Mouse (Mus musculus): ENCODE results near the gene Slitrk5.
A peak's percentile ranks its signal among the peaks of the same experiment; 100 is the strongest.
"Not testable (repeated sequence)": the region's sequence is repeated elsewhere in the genome, so short reads cannot be mapped to it uniquely, and the experiment has no call there.

Slitrk5 gene

DNA sequence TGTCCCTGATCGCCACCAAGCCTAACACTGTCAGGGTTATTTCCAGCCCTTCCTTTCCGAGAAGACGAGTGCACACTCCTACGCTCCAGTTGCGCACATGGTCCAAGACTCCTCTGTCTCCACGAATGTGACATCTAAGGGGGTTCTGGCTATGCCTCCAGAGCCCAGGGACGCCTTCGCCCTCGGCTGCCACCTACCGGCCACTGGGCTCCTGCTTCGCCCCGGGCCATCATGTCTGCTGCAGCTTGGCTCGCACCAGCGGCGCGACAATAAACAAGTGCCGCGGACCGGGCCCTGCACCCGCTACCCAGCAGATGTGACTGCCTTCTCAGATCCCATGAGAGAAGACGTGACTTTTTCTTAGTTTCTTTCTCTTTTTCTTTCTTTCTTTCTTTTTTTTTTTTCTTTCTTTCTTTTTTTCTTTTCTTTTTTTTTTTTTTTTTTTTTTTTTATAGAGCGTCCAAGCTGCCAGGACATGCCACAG, at the start of gene Slitrk5:
TSS of gene Slitrk5 (plus strand) at position 434 of the 484 bp plus-strand sequence.
- peak; percentile 65 to 88 for DNase-seq (ENCODE audit: inconsistent age in 2 of 2, low spot score in 1 of 2)

DNA sequence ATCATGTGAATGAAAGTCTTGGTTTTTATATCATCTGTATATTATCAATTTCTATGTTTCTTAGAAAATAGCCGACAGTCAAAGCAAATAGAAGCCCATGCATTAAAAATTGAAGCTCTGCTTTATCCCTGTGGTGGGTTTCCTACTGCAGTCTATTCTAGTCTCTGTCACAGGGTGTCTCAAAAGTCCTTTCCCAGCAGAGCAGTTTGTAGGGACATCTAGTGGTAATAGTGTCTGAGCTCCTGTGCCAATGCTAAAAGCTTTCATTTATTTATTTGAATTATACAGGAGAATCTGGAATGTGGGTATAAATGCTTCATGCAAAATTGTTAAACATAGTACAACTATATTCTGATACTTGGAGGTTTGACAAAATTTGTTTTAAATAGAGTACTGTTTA, 2.0 kb upstream of the Slitrk5 start:
- no peak for DNase-seq (ENCODE audit: inconsistent age in 2 of 2, low spot score in 1 of 2)

DNA sequence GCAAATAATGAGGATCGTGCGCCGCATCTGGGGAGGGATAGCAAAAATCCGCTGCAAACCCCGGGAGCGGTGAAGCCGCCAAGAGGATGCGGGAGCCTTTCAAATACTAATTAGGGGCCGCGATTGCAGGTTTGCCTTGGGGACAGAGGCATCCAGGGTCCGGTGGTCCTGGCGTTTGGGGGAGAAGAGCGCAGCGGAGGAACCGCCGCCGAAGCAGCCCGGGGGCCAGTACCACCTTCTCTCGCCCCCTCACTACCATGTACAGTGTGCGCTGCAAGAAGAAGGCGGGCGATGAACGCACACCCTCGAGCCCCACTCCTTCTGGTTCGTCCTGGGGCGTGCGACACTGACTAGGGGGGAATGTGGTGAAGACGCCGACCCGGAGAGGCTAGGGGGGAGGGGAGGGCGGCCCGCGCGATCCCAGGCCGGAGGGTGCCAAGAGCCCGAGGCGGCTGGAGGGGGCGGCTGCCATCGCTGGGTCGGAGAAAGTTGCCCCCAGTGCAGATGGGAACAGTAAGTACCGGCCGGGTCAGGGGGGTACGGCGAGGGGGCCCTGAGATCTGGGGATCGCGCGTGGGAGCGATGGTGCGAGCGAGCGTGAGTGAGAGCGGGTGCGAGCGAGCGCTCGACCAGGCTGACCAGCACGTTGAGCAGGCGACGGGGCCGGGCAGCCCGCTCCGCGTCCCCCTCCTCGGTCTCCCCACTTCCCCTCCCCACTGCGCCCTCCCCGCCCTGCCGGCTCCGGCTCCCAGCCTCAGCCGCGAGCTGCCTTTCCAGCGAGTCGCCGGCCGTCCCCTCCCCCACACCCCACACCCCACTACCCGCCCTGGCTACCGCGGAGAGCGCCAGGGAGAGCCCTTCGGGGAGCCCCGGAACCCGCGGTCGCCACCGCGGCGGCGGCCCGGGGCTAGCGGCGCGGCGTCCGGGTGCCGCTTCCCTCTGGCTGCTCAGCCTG, 591 bp downstream of the Slitrk5 start:
- peak in 1 of 2 experiments; percentile 58 for DNase-seq (ENCODE audit: inconsistent age in 2 of 2, low spot score in 1 of 2)

DNA sequence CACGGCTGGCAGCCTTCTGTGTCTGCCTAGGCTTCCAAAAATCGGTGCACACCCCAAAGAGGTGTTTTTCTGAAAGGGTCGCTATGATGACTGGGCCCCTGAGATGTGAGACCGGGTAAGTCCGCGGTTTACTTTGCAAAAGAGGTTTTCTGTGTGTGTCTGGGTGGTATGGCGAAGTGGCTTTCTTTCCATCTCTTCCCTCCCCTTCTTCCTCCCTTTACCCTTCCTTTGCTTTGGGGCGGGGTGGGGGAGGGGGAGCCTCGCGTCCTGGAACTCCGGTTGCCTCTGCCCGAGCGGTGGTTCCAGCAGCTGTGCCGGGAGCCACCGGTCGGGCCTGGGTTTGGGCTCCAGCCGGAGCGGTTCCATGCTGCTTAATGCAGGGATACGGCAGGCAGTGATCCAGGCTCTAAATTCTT, 1.3 kb downstream of the Slitrk5 start:
- DNase-seq (ENCODE audit: inconsistent age in 2 of 2, low spot score in 1 of 2): no peak

DNA sequence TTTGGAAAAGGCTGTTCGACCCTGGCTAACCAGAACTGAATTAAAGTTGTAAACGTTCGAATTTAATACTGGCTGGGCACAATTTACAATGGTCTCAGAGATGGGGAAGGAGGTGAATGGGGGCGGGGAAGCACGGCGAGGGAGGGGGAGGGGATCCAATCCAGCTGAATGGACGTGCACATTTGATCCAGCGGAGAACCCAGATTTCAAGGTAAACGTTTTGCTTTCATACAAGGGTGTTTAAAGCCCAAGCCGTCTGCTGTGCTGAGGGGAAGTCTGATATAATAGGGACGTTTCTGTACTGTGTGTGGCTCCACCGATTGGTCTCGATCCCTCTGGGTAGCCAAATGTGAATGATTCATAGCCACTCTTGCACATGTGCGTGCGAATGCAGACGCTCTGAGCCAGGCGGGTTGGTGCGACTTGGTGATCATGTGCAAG, 2.0 kb downstream of the Slitrk5 start:
- DNase-seq (ENCODE audit: inconsistent age in 2 of 2, low spot score in 1 of 2): peak in 1 of 2 experiments; percentile 23

DNA sequence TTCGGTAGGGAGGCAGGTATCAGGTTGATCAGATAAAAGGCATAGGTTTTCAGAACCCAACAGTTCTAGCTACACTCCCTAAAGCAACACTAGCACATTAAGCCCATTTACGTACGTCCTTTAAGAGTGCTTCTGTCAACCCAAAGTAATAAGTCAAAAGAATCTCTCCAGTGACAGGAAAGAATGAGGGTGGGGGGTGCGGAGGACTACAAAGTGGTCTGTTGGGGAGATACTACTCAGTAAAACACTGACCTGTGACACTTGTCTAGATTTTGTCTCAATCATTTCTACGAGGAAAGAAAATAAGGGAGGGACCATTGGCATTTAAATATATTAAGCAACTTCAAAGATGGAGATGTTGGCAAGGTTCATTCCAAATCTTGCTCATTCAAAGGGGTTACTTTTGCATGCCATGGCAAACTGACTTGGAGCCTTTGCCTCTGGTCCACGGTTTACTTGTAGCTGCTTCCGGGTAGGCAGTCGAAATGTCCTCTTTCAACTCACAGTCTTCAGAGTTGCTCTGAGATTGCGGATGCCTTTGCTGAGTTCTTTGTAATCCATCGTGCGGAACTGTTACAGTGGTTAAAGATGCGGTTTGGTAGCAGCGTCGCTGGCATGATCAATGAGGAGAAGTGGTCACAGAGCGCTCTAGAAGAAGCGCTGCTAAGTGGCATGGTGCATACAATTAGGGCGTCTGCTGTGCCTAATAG, 2.6 kb downstream of the Slitrk5 start:
- DNase-seq (ENCODE audit: inconsistent age in 2 of 2, low spot score in 1 of 2): no peak

DNA sequence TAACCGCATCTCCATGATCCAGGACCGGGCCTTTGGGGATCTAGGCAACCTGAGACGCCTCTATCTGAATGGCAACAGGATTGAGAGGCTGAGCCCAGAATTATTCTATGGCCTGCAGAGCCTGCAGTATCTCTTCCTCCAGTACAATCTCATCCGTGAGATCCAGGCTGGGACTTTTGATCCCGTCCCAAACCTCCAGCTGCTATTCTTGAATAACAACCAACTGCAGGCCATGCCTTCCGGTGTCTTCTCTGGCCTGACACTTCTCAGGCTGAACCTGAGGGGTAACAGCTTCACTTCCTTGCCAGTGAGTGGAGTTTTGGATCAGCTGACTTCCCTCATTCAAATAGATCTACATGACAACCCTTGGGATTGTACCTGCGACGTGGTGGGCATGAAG, 5.4 kb downstream of the Slitrk5 start:
- no peak for DNase-seq (ENCODE audit: inconsistent age in 2 of 2, low spot score in 1 of 2)

DNA sequence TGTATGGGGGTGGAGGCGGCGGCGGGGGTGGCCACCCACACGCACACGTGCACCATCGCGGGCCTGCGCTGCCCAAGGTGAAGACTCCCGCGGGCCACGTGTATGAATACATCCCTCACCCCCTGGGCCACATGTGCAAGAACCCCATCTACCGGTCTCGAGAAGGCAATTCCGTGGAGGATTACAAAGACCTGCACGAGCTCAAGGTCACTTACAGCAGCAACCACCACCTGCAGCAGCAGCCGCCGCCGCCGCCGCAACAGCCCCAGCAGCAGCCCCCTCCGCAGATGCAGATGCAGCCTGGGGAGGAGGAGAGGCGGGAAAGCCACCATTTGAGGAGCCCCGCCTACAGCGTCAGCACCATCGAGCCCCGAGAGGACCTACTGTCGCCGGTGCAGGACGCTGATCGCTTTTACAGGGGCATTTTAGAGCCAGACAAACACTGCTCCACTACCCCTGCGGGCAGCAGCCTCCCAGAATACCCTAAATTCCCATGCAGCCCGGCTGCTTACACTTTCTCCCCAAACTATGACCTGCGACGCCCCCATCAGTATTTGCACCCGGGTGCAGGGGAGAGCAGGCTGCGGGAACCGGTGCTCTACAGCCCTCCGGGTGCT, 6.3 kb downstream of the Slitrk5 start:
- DNase-seq (ENCODE audit: inconsistent age in 2 of 2, low spot score in 1 of 2): no peak

DNA sequence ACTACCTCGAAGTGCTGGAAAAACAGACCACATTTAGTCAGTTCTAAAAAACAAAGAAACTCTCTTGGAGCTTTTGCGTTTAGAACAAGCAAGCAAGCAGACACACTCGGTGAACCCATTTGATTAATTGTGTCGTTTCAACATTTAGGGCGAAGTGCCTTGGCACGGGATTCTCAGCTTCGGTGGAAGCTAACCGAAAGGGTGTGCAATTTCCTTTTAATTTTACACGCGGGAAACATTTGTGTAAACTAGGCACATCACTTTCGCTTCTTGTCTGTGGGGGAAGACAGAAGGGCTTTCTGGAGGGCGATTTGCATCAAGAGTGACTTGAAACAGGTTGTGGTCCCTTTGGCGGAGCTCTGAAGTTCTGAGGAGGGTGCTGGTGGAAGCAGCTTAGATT, 6.9 kb downstream of the Slitrk5 start:
- peak in 1 of 2 experiments; percentile 35 for DNase-seq (ENCODE audit: inconsistent age in 2 of 2, low spot score in 1 of 2)

DNA sequence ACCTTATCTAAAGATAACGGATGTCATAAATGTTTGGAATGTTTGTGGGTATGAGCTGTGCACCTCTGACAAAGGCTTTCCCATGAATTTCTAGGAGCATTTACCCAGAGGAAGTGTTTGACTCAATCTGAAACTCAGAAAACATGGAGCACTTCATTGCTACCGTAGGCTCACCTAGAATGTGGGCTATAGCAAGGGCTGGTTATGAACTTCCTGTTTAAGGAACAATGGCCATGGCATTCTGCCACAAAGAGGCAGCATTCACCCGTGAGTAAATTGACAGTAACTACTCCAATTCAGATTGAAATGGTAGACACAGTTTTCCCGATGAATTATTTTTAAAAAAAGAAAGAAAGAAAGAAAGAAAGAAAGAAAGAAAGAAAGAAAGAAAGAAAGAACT, 8.6 kb downstream of the Slitrk5 start:
- DNase-seq (ENCODE audit: inconsistent age in 2 of 2, low spot score in 1 of 2): no peak

DNA sequence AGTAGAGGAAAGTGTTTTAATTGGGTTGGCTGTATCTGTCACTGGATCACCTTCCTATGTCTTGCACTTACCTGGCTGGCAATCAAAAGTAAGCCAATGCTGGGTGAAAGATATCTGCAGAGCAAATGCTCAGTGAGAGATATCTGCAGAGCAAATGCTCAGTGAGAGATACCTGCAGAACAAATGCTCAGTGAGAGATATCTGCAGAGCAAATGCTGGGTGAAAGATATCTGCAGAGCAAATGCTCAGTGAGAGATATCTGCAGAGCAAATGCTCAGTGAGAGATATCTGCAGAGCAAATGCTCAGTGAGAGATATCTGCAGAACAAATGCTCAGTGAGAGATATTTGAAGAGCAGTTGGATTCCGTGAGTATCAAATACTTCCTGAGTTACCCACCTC, 15.2 kb downstream of the Slitrk5 start:
- DNase-seq (ENCODE audit: inconsistent age in 2 of 2, low spot score in 1 of 2): not testable (repeated sequence)

DNA sequence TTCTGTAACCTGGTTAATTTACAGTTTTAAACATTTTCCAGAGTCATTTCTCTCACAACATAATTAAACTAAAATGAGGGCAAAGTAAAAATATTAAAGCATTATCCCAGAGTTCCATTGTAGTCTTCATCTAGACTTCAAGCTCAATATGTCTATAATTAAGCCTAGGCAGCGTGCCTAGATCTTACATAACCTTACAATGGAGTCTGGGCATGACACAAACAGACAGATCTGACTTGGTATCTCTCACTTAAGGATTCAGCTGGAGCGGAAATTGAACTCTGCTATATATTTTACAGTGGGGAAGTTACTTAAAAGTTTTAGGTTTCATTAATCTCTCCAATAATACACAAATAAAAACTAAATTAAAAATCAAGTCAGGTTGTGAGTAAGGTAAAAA, 54.9 kb downstream of the Slitrk5 start:
- DNase-seq (ENCODE audit: inconsistent age in 2 of 2, low spot score in 1 of 2): no peak

All from adrenal gland, adult (tissue).